Mouse (Mus musculus) small intestine, adult 2 months (tissue): Measurements from ENCODE around the gene Strn4. TPM values are rescaled to one million over a fixed set of nuclear protein-coding genes. Genes with fewer than 3 reads are reported as not detected.

ENCODE experiments used
- H3K27ac ChIP-seq: fragments of 200-500 bp; 2 replicates; pipeline ENCODE4 v1.5.1; 2012; ENCODE audit warnings: low read depth, low read length, control low read depth, inconsistent platforms; ENCODE audit not compliant: insufficient read depth
- H3K27me3 ChIP-seq: fragments of 200-500 bp; 2 replicates; pipeline ENCODE4 v1.6.1; 2012; ENCODE audit warnings: mild to moderate bottlenecking, moderate library complexity, low read length, inconsistent platforms; ENCODE audit not compliant: control insufficient read depth, insufficient read depth
- H3K36me3 ChIP-seq: fragments of 200-500 bp; 2 replicates; pipeline ENCODE4 v1.6.1; 2012; ENCODE audit warnings: mild to moderate bottlenecking, low read length, control low read depth, inconsistent platforms; ENCODE audit not compliant: control insufficient read depth, insufficient read depth
- H3K4me1 ChIP-seq: fragments of 200-500 bp; 2 replicates; pipeline ENCODE4 v1.6.1; 2012; ENCODE audit warnings: low read length, inconsistent platforms, mixed read lengths; ENCODE audit not compliant: control insufficient read depth, insufficient read depth, insufficient read length
- H3K4me3 ChIP-seq: fragments of 200-500 bp; 2 replicates; pipeline ENCODE4 v1.5.1; 2012; ENCODE audit warnings: low read depth, mild to moderate bottlenecking, control low read depth, inconsistent platforms, low read length, moderate library complexity
- CTCF ChIP-seq: fragments of 200-500 bp; IDR thresholded peaks from 2 replicates; pipeline ENCODE4 v1.5.1; 2012; ENCODE audit warnings: low read depth, mild to moderate bottlenecking, control low read depth, inconsistent platforms, low read length, moderate library complexity, mixed read lengths; ENCODE audit not compliant: insufficient replicate concordance, insufficient read length; ENCODE audit errors: extremely low read depth
- POLR2A ChIP-seq: fragments of 200-500 bp; IDR thresholded peaks from 2 replicates; pipeline ENCODE4 v1.6.1; 2012; ENCODE audit warnings: low read depth, mild to moderate bottlenecking, control low read depth, inconsistent platforms, low read length, moderate library complexity
- WGBS: fragments of 180-500 bp; shearing (Covaris S2); methylation state at CpG from one replicate; pipeline ENCODE4 v1.1.7; 2018; 5-methylcytosine and 5-hydroxymethylcytosine counted together
- polyA plus RNA-seq: library from polyadenylated mRNA; depleted of rRNA; stranded (reverse); fragments of >200 nt; gene quantifications from 2 replicates; pipeline ENCODE4 v1.2.3, GENCODE M21; 2012; rRNA removed

The Strn4 gene
- polyA plus RNA-seq = 58.9 and 119 TPM in 2 replicates

- TF ChIP-seq POLR2A = no peak
- no peak for TF ChIP-seq CTCF
- Histone ChIP-seq H3K27me3 (no peaks in the 10 kb centered on the region), H3K36me3 (peaks cover 5% of the 10 kb centered on the region; the same call in 1 of the 2 replicates), H3K27ac (peak within 1 kb of the TSS; percentile 59), H3K4me1 (peaks cover 9% of the 10 kb centered on the region; the same call in 1 of the 2 replicates), H3K4me3 (peak within 1 kb of the TSS; percentile 95)
- WGBS = 0% methylated on average over 1 of the region's 1 CpGs
These were observed at the start of gene Strn4 for GRCm38 (mm10) chr7:16815351-16815941. Strn4 (plus strand) TSS chr7:16815889.

- Histone ChIP-seq H3K27ac (no peak overlapping the region), H3K27me3 (no peaks in the 10 kb centered on the region), H3K36me3 (no peaks in the 10 kb centered on the region), H3K4me1 (no peaks in the 10 kb centered on the region), H3K4me3 (no peak overlapping the region)
- TF ChIP-seq CTCF (no peak), POLR2A (no peak)
- WGBS = 58% methylated on average over 2 of the region's 2 CpGs
These were observed 49.2 kb upstream of the Strn4 start for GRCm38 (mm10) chr7:16766443-16766842.

- TF ChIP-seq POLR2A (no peak), CTCF (no peak)
- H3K27ac ChIP-seq = no peak overlapping the region
- H3K4me1 ChIP-seq = peaks cover 2% of the 10 kb centered on the region; the same call in 1 of the 2 replicates
- no peaks in the 10 kb centered on the region for H3K27me3 ChIP-seq
- no peaks in the 10 kb centered on the region for H3K36me3 ChIP-seq
- H3K4me3 ChIP-seq = no peak overlapping the region
- WGBS = 64% methylated on average over 5 of the region's 5 CpGs
These were observed 39.8 kb upstream of the Strn4 start for GRCm38 (mm10) chr7:16775888-16776287.

- H3K4me3 ChIP-seq = no peak overlapping the region
- 48% methylated on average over 5 of the region's 5 CpGs for WGBS
- TF ChIP-seq POLR2A (no peak), CTCF (no peak)
- peaks cover 13% of the 10 kb centered on the region; the same call in 1 of the 2 replicates for H3K4me1 ChIP-seq
- H3K27ac ChIP-seq = no peak overlapping the region
- no peaks in the 10 kb centered on the region for H3K36me3 ChIP-seq
- no peaks in the 10 kb centered on the region for H3K27me3 ChIP-seq
These were observed 35.6 kb upstream of the Strn4 start for GRCm38 (mm10) chr7:16780076-16780475.

GRCm38 (mm10) chr7:16780825-16781554 lies 34.7 kb upstream of the Strn4 start, which contains the start of gene Slc1a5:
Slc1a5 (plus strand) TSS chr7:16781340.
- WGBS = 3% methylated on average over 34 of the region's 34 CpGs
- TF ChIP-seq POLR2A = peak; percentile 99
- no peak for TF ChIP-seq CTCF

GRCm38 (mm10) chr7:16781555-16781815 lies 34.2 kb upstream of the Strn4 start:
- Histone ChIP-seq H3K4me1 (peaks cover 17% of the 10 kb centered on the region; the same call in 1 of the 2 replicates), H3K27me3 (no peaks in the 10 kb centered on the region), H3K36me3 (peaks cover 3% of the 10 kb centered on the region; the same call in 1 of the 2 replicates), H3K27ac (peak overlapping the region; percentile 34; the same call in 1 of the 2 replicates), H3K4me3 (peak overlapping the region; percentile 90)
- WGBS = 0% methylated on average over 10 of the region's 10 CpGs
- TF ChIP-seq POLR2A (no peak), CTCF (no peak)

More at GRCm38 (mm10) chr7:16780825-16781554, 34.7 kb upstream of the Strn4 start, which contains the start of gene Slc1a5:
- peaks cover 17% of the 10 kb centered on the region; the same call in 1 of the 2 replicates for H3K4me1 ChIP-seq
- H3K27me3 ChIP-seq = no peaks in the 10 kb centered on the region
- peak within 1 kb of the TSS; percentile 59; the same call in 1 of the 2 replicates for H3K27ac ChIP-seq
- H3K4me3 ChIP-seq = peak within 1 kb of the TSS; percentile 90
- no peaks in the 10 kb centered on the region for H3K36me3 ChIP-seq
